Mouse (Mus musculus) stomach, embryonic 14.5 days (tissue): Measurements from ENCODE around the gene Tmem170b. TPM values are rescaled to one million over a fixed set of nuclear protein-coding genes. Genes with fewer than 3 reads are reported as not detected.

ENCODE experiments used
- ATAC-seq: fragments of 200-750 bp; cut with Nextera tagmentation; 2 replicates; pipeline ENCODE4 v1.8.0; 2017; ENCODE audit warnings: low read depth, moderate TSS enrichment; ENCODE audit not compliant: insufficient number of reproducible peaks, insufficient read depth, low FRiP score
- H3K27ac ChIP-seq: fragments of 300-500 bp; sonication (generic); 2 replicates; pipeline ENCODE4 v1.5.1; 2014; ENCODE audit warnings: mild to moderate bottlenecking, low read length, moderate library complexity, mixed read lengths
- H3K27me3 ChIP-seq: fragments of 300-500 bp; sonication (generic); 2 replicates; pipeline ENCODE4 v1.6.1; 2014; ENCODE audit warnings: low read length, control low read depth, mixed read lengths; ENCODE audit not compliant: control insufficient read depth, insufficient read depth
- H3K36me3 ChIP-seq: fragments of 300-500 bp; sonication (generic); 2 replicates; pipeline ENCODE4 v1.6.1; 2014; ENCODE audit warnings: mild to moderate bottlenecking, control low read depth, low read length, moderate library complexity, mixed read lengths; ENCODE audit not compliant: control insufficient read depth, insufficient read depth
- H3K4me1 ChIP-seq: fragments of 300-500 bp; sonication (generic); 2 replicates; pipeline ENCODE4 v1.6.1; 2014; ENCODE audit warnings: low read length, control low read depth, mixed read lengths; ENCODE audit not compliant: control insufficient read depth, insufficient read depth
- H3K4me2 ChIP-seq: fragments of 300-500 bp; sonication (generic); replicated peaks from 2 replicates; pipeline ENCODE4 v1.6.1; 2014; ENCODE audit warnings: low read depth, low read length, control low read depth
- H3K4me3 ChIP-seq: fragments of 300-500 bp; sonication (generic); 2 replicates; pipeline ENCODE4 v1.5.1; 2014; ENCODE audit warnings: low read depth, low read length, control low read depth
- H3K9ac ChIP-seq: fragments of 300-500 bp; sonication (generic); replicated peaks from 2 replicates; pipeline ENCODE4 v1.6.1; 2014; ENCODE audit warnings: low read depth, mild to moderate bottlenecking, control low read depth, low read length, moderate library complexity, mixed read lengths
- H3K9me3 ChIP-seq: fragments of 300-500 bp; sonication (generic); 2 replicates; pipeline ENCODE4 v1.6.1; 2016; ENCODE audit warnings: low read depth, low read length, control low read depth; ENCODE audit not compliant: control insufficient read depth
- WGBS: fragments of 180-500 bp; shearing (Covaris S2); extraction: QIAGEN DNeasy Blood & Tissue Kit; methylation state at CpG from one replicate; pipeline ENCODE4 v1.1.7; 2014; 5-methylcytosine and 5-hydroxymethylcytosine counted together
- polyA plus RNA-seq: library from polyadenylated mRNA; unstranded; fragments of >200 nt; fragmentation: Nextera tagmentation; extraction: Ambion mirVana; gene quantifications from 2 replicates; pipeline ENCODE4 v1.2.1, GENCODE M21; 2014

The Tmem170b gene
- polyA plus RNA-seq, 1 experiment from 2014 or later, result 12.6 TPM

GRCm38 (mm10) chr13:41644591-41645482 is 39.1 kb downstream of the Tmem170b start:
- 40% methylated on average over 10 of the region's 10 CpGs for WGBS
- Histone ChIP-seq H3K9me3 (no peaks in the 10 kb centered on the region), H3K4me1 (peaks cover 17% of the 10 kb centered on the region; the same call in 1 of the 2 replicates), H3K27ac (peak overlapping the region; percentile 40; the same call in 1 of the 2 replicates), H3K4me2 (no peak overlapping the region), H3K4me3 (no peak overlapping the region), H3K36me3 (no peaks in the 10 kb centered on the region), H3K27me3 (no peaks in the 10 kb centered on the region), H3K9ac (no peak overlapping the region)
- ATAC-seq, result peak; percentile 64; the same call in 1 of the 2 replicates

GRCm38 (mm10) chr13:41645483-41645859 is 39.8 kb downstream of the Tmem170b start:
- Histone ChIP-seq H3K9ac (no peak overlapping the region), H3K36me3 (no peaks in the 10 kb centered on the region), H3K9me3 (no peaks in the 10 kb centered on the region), H3K4me1 (peaks cover 17% of the 10 kb centered on the region; the same call in 1 of the 2 replicates), H3K4me2 (no peak overlapping the region), H3K27ac (peak overlapping the region; percentile 40; the same call in 1 of the 2 replicates), H3K4me3 (no peak overlapping the region), H3K27me3 (no peaks in the 10 kb centered on the region)
- whole genome bisulfite sequencing, result 67% methylated on average over 5 of the region's 5 CpGs
- no peak for ATAC-seq

GRCm38 (mm10) chr13:41647976-41648375 is 42.3 kb downstream of the Tmem170b start:
- no peak overlapping the region for H3K9ac ChIP-seq
- H3K4me3 ChIP-seq, result no peak overlapping the region
- H3K9me3 ChIP-seq, result no peaks in the 10 kb centered on the region
- H3K27me3 ChIP-seq, result no peaks in the 10 kb centered on the region
- peaks cover 17% of the 10 kb centered on the region; the same call in 1 of the 2 replicates for H3K4me1 ChIP-seq
- no peaks in the 10 kb centered on the region for H3K36me3 ChIP-seq
- no peak overlapping the region for H3K4me2 ChIP-seq
- 88% methylated on average over 6 of the region's 6 CpGs for WGBS
- ATAC-seq, result no peak
- H3K27ac ChIP-seq, result no peak overlapping the region

- Histone ChIP-seq H3K9ac (no peak overlapping the region), H3K27me3 (no peaks in the 10 kb centered on the region), H3K36me3 (no peaks in the 10 kb centered on the region), H3K27ac (no peak overlapping the region), H3K4me2 (no peak overlapping the region), H3K4me3 (no peak overlapping the region), H3K9me3 (no peaks in the 10 kb centered on the region), H3K4me1 (no peaks in the 10 kb centered on the region)
- no peak for ATAC-seq
- 72% methylated on average over 7 of the region's 7 CpGs for WGBS
Measured at GRCm38 (mm10) chr13:41650665-41651064, 45.0 kb downstream of the Tmem170b start.

- Histone ChIP-seq H3K4me2 (no peak overlapping the region), H3K27ac (no peak overlapping the region), H3K4me1 (no peaks in the 10 kb centered on the region), H3K9ac (no peak overlapping the region), H3K27me3 (no peaks in the 10 kb centered on the region), H3K4me3 (no peak overlapping the region), H3K9me3 (no peaks in the 10 kb centered on the region), H3K36me3 (no peaks in the 10 kb centered on the region)
- no peak for ATAC-seq
- 79% methylated on average over 2 of the region's 2 CpGs for WGBS
Measured at GRCm38 (mm10) chr13:41653791-41654190, 48.1 kb downstream of the Tmem170b start.

- H3K4me1 ChIP-seq, result no peaks in the 10 kb centered on the region
Measured at GRCm38 (mm10) chr13:41655576-41656090, 49.9 kb downstream of the Tmem170b start.

GRCm38 (mm10) chr13:41660052-41660793 is 54.5 kb downstream of the Tmem170b start:
- no peak overlapping the region for H3K27ac ChIP-seq
- H3K9me3 ChIP-seq, result no peaks in the 10 kb centered on the region
- H3K4me1 ChIP-seq, result peaks cover 6% of the 10 kb centered on the region; the same call in 1 of the 2 replicates
- WGBS, result 69% methylated on average over 11 of the region's 11 CpGs
- H3K36me3 ChIP-seq, result no peaks in the 10 kb centered on the region
- no peak for ATAC-seq
- no peak overlapping the region for H3K4me2 ChIP-seq
- H3K4me3 ChIP-seq, result no peak overlapping the region
- H3K9ac ChIP-seq, result no peak overlapping the region
- no peaks in the 10 kb centered on the region for H3K27me3 ChIP-seq

More at GRCm38 (mm10) chr13:41655576-41656090, 49.9 kb downstream of the Tmem170b start:
- no peaks in the 10 kb centered on the region for H3K36me3 ChIP-seq
- no peaks in the 10 kb centered on the region for H3K27me3 ChIP-seq
- no peak for ATAC-seq
- H3K4me3 ChIP-seq, result no peak overlapping the region
- WGBS, result 73% methylated on average over 10 of the region's 10 CpGs
- H3K4me2 ChIP-seq, result no peak overlapping the region
- no peak overlapping the region for H3K27ac ChIP-seq
- H3K9me3 ChIP-seq, result no peaks in the 10 kb centered on the region
- H3K9ac ChIP-seq, result no peak overlapping the region

GRCm38 (mm10) chr13:41661116-41661515 is 55.4 kb downstream of the Tmem170b start:
- no peaks in the 10 kb centered on the region for H3K36me3 ChIP-seq
- no peak overlapping the region for H3K9ac ChIP-seq
- H3K9me3 ChIP-seq, result no peaks in the 10 kb centered on the region
- H3K4me1 ChIP-seq, result peaks cover 6% of the 10 kb centered on the region; the same call in 1 of the 2 replicates
- ATAC-seq, result no peak
- H3K27ac ChIP-seq, result no peak overlapping the region
- 86% methylated on average over 11 of the region's 11 CpGs for WGBS
- no peak overlapping the region for H3K4me2 ChIP-seq
- H3K4me3 ChIP-seq, result no peak overlapping the region
- H3K27me3 ChIP-seq, result no peaks in the 10 kb centered on the region
